Mouse (Mus musculus): Measurements from ENCODE around the gene Timp3. TPM values are rescaled to one million over a fixed set of nuclear protein-coding genes. Genes with fewer than 3 reads are reported as not detected.

Timp3 gene
- polyA plus RNA-seq, 1 experiment from 2014 or later, result 37.4 TPM

- H3K36me3 ChIP-seq (ENCODE audit: control insufficient read depth, insufficient read depth, low read length), result no peaks in the 10 kb centered on the region
- H3K4me2 ChIP-seq (ENCODE audit: low read length), result no peak overlapping the region
- H3K4me3 ChIP-seq (ENCODE audit: low read depth, low read length), result no peak overlapping the region
- no peak for ATAC-seq
- 67% methylated on average over 7 of the region's 7 CpGs for WGBS
- no peaks in the 10 kb centered on the region for H3K9me3 ChIP-seq (replicated peaks; ENCODE audit: control insufficient read depth, low read length, poor library complexity, severe bottlenecking)
- no peaks in the 10 kb centered on the region for H3K27me3 ChIP-seq (ENCODE audit: control insufficient read depth, insufficient read depth, low read depth, low read length)
- no peak overlapping the region for H3K27ac ChIP-seq (ENCODE audit: low read length)
- peaks cover 6% of the 10 kb centered on the region; the same call in 1 of the 2 replicates for H3K4me1 ChIP-seq (ENCODE audit: control insufficient read depth, insufficient read depth, low read length)
- no peak overlapping the region for H3K9ac ChIP-seq (ENCODE audit: low read depth, low read length)
These were observed 17.5 kb downstream of the Timp3 start for GRCm38 (mm10) chr10:86317633-86318032.

DNA sequence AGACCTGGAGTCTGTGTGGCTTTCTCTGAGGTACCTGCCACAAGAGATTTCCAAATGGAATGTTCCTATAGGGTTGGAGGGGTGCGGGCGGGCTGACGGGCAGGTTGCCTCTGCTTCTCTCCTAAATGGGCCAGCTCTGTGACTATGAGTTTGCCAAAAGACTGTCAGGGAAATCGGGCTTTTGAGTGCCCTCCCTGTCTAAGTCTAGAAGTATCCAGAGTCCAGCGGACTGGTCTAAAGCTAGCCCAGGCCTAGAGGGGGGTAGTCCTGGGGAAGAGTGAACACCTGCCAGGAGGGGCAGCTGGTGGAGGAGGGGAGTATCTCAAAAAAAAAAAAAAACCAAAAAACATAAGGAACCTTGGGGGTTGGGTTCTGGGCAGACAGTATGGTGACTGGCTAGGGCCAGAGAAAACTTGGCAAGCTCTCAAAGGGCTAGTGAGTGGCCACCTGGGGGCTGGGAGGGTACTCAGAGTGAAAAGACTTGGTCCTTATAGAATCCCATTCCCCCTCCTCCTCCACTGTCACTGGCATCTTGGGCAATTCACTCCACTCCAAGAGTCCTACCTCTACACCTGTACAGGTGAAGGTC lies 18.5 kb downstream of the Timp3 start:
- Histone ChIP-seq H3K4me1 (ENCODE audit: control insufficient read depth, insufficient read depth, low read length) (peaks cover 6% of the 10 kb centered on the region; the same call in 1 of the 2 replicates), H3K4me2 (ENCODE audit: low read length) (no peak overlapping the region), H3K9me3 (replicated peaks; ENCODE audit: control insufficient read depth, low read length, poor library complexity, severe bottlenecking) (no peaks in the 10 kb centered on the region), H3K4me3 (ENCODE audit: low read depth, low read length) (no peak overlapping the region), H3K36me3 (ENCODE audit: control insufficient read depth, insufficient read depth, low read length) (no peaks in the 10 kb centered on the region), H3K9ac (ENCODE audit: low read depth, low read length) (no peak overlapping the region), H3K27ac (ENCODE audit: low read length) (no peak overlapping the region), H3K27me3 (ENCODE audit: control insufficient read depth, insufficient read depth, low read depth, low read length) (no peaks in the 10 kb centered on the region)
- ATAC-seq, result no peak
- 74% methylated on average over 5 of the region's 5 CpGs for whole genome bisulfite sequencing

DNA sequence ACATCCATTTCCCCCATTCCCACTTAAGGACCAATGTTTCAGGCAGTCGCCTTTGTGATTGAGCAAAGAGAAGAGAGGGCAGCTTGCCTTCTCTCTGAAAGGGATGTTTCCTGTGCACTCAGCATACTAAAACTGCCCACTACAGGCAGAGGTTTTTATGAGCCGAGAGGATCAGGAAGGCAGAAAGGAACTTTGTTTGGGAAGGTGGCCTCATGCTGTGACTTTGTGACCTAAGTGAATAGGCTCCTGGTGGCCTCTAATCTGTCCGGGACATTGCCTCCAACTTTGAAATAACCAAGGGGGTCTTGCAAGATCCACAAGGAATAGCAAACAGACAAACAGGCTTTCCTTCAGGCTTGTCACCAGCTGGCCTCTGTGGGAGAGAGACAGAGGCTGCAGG lies 19.4 kb downstream of the Timp3 start:
- Histone ChIP-seq H3K4me3 (ENCODE audit: low read depth, low read length) (no peak overlapping the region), H3K27me3 (ENCODE audit: control insufficient read depth, insufficient read depth, low read depth, low read length) (no peaks in the 10 kb centered on the region), H3K27ac (ENCODE audit: low read length) (0 out of 2 replicates have a peak overlapping the region, but pooled peaks have one; percentile 6), H3K4me2 (ENCODE audit: low read length) (no peak overlapping the region), H3K9me3 (replicated peaks; ENCODE audit: control insufficient read depth, low read length, poor library complexity, severe bottlenecking) (no peaks in the 10 kb centered on the region), H3K9ac (ENCODE audit: low read depth, low read length) (no peak overlapping the region), H3K4me1 (ENCODE audit: control insufficient read depth, insufficient read depth, low read length) (peaks cover 6% of the 10 kb centered on the region; the same call in 1 of the 2 replicates), H3K36me3 (ENCODE audit: control insufficient read depth, insufficient read depth, low read length) (no peaks in the 10 kb centered on the region)
- no peak for ATAC-seq
- WGBS, result 7% methylated on average over 3 of the region's 3 CpGs

DNA sequence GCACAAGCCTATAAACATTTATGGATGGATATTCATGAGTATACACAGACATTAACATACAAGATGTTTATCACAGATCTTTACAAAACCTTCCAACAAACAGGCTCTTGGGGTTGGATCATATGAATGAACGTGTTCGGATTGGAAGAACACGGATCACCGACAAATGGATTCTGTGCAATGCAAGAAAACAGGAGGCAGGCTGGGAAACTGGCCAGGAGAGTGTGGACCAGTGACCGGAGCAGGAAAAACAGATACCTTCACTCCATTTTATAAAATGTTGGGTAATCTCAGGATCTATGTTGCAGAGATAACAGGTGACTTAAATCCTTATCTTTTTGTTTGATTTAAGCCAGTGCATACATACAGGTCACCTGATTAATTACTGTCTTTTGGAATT lies 20.0 kb downstream of the Timp3 start:
- no peak for ATAC-seq
- Histone ChIP-seq H3K9me3 (replicated peaks; ENCODE audit: control insufficient read depth, low read length, poor library complexity, severe bottlenecking) (no peaks in the 10 kb centered on the region), H3K4me3 (ENCODE audit: low read depth, low read length) (no peak overlapping the region), H3K27ac (ENCODE audit: low read length) (no peak overlapping the region), H3K4me1 (ENCODE audit: control insufficient read depth, insufficient read depth, low read length) (peaks cover 6% of the 10 kb centered on the region; the same call in 1 of the 2 replicates), H3K9ac (ENCODE audit: low read depth, low read length) (no peak overlapping the region), H3K36me3 (ENCODE audit: control insufficient read depth, insufficient read depth, low read length) (no peaks in the 10 kb centered on the region), H3K4me2 (ENCODE audit: low read length) (no peak overlapping the region), H3K27me3 (ENCODE audit: control insufficient read depth, insufficient read depth, low read depth, low read length) (no peaks in the 10 kb centered on the region)
- WGBS, result 82% methylated on average over 5 of the region's 5 CpGs

DNA sequence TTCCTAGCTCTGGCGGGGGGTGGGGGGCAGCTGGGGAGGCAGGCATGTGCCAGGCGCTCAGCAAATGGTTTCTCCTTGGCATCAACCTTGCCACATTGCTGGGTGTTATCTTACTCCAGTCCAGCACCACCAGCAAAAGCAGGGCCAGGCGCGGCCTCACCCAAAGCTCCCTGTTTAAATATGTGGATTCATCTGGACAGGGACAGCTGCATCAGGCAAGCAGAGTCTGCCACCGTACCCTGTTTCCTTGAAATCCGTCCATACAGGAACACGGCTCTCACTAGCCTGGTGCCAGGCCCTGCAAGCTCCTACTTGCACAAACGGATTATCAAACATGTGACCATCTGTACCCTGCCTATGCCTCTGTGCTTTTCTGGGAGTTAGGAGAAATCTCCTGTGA lies 21.0 kb downstream of the Timp3 start:
- Histone ChIP-seq H3K4me3 (ENCODE audit: low read depth, low read length) (no peak overlapping the region), H3K9ac (ENCODE audit: low read depth, low read length) (no peak overlapping the region), H3K36me3 (ENCODE audit: control insufficient read depth, insufficient read depth, low read length) (no peaks in the 10 kb centered on the region), H3K4me2 (ENCODE audit: low read length) (no peak overlapping the region), H3K27me3 (ENCODE audit: control insufficient read depth, insufficient read depth, low read depth, low read length) (no peaks in the 10 kb centered on the region), H3K27ac (ENCODE audit: low read length) (no peak overlapping the region), H3K9me3 (replicated peaks; ENCODE audit: control insufficient read depth, low read length, poor library complexity, severe bottlenecking) (no peaks in the 10 kb centered on the region), H3K4me1 (ENCODE audit: control insufficient read depth, insufficient read depth, low read length) (peaks cover 6% of the 10 kb centered on the region; the same call in 1 of the 2 replicates)
- ATAC-seq, result no peak
- 75% methylated on average over 8 of the region's 8 CpGs for WGBS

DNA sequence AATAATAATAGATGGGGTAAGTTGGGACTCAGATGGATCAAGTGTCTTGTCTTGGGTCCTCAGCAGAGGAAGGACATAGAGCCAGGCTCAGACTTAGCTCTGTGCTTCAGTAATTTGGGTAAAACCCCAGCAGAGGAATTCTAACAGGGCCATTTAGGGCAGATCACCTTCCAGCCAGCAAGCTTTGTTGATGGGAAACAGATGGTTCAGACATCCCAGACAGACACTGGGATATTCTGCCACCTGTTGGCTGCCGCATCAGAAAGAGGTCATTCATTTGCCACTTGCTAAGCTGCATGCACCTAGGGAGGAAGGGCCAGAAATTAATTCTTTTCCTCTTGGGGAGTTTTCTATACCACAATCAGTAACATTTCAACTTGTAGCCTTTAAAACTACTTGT lies 21.8 kb downstream of the Timp3 start:
- no peaks in the 10 kb centered on the region for H3K36me3 ChIP-seq (ENCODE audit: control insufficient read depth, insufficient read depth, low read length)
- no peak overlapping the region for H3K4me2 ChIP-seq (ENCODE audit: low read length)
- no peaks in the 10 kb centered on the region for H3K27me3 ChIP-seq (ENCODE audit: control insufficient read depth, insufficient read depth, low read depth, low read length)
- H3K9ac ChIP-seq (ENCODE audit: low read depth, low read length), result no peak overlapping the region
- H3K9me3 ChIP-seq (replicated peaks; ENCODE audit: control insufficient read depth, low read length, poor library complexity, severe bottlenecking), result no peaks in the 10 kb centered on the region
- WGBS, result 65% methylated on average over 1 of the region's 1 CpGs
- peaks cover 6% of the 10 kb centered on the region; the same call in 1 of the 2 replicates for H3K4me1 ChIP-seq (ENCODE audit: control insufficient read depth, insufficient read depth, low read length)
- no peak overlapping the region for H3K27ac ChIP-seq (ENCODE audit: low read length)
- no peak for ATAC-seq
- H3K4me3 ChIP-seq (ENCODE audit: low read depth, low read length), result no peak overlapping the region

GRCm38 (mm10) chr10:86323275-86323994 lies 23.3 kb downstream of the Timp3 start:
- WGBS, result 83% methylated on average over 4 of the region's 4 CpGs
- no peak overlapping the region for H3K9ac ChIP-seq (ENCODE audit: low read depth, low read length)
- no peak for ATAC-seq

GRCm38 (mm10) chr10:86325272-86325671 lies 25.1 kb downstream of the Timp3 start:
- H3K36me3 ChIP-seq (ENCODE audit: control insufficient read depth, insufficient read depth, low read length), result no peaks in the 10 kb centered on the region
- no peak overlapping the region for H3K9ac ChIP-seq (ENCODE audit: low read depth, low read length)
- no peak for ATAC-seq
- no peaks in the 10 kb centered on the region for H3K27me3 ChIP-seq (ENCODE audit: control insufficient read depth, insufficient read depth, low read depth, low read length)
- no peaks in the 10 kb centered on the region for H3K9me3 ChIP-seq (replicated peaks; ENCODE audit: control insufficient read depth, low read length, poor library complexity, severe bottlenecking)
- H3K4me1 ChIP-seq (ENCODE audit: control insufficient read depth, insufficient read depth, low read length), result 0 out of 2 replicates have a peak, but pooled peaks cover 2% of the 10 kb centered on the region
- no peak overlapping the region for H3K4me3 ChIP-seq (ENCODE audit: low read depth, low read length)
- H3K27ac ChIP-seq (ENCODE audit: low read length), result no peak overlapping the region
- WGBS, result 32% methylated on average over 6 of the region's 6 CpGs
- no peak overlapping the region for H3K4me2 ChIP-seq (ENCODE audit: low read length)

More at GRCm38 (mm10) chr10:86323275-86323994, 23.3 kb downstream of the Timp3 start:
- H3K36me3 ChIP-seq (ENCODE audit: control insufficient read depth, insufficient read depth, low read length), result no peaks in the 10 kb centered on the region
- no peaks in the 10 kb centered on the region for H3K27me3 ChIP-seq (ENCODE audit: control insufficient read depth, insufficient read depth, low read depth, low read length)
- H3K9me3 ChIP-seq (replicated peaks; ENCODE audit: control insufficient read depth, low read length, poor library complexity, severe bottlenecking), result no peaks in the 10 kb centered on the region
- H3K4me1 ChIP-seq (ENCODE audit: control insufficient read depth, insufficient read depth, low read length), result peaks cover 6% of the 10 kb centered on the region; the same call in 1 of the 2 replicates
- no peak overlapping the region for H3K4me3 ChIP-seq (ENCODE audit: low read depth, low read length)
- H3K4me2 ChIP-seq (ENCODE audit: low read length), result no peak overlapping the region
- no peak overlapping the region for H3K27ac ChIP-seq (ENCODE audit: low read length)

GRCm38 (mm10) chr10:86328143-86328542 lies 28.0 kb downstream of the Timp3 start:
- Histone ChIP-seq H3K36me3 (ENCODE audit: control insufficient read depth, insufficient read depth, low read length) (no peaks in the 10 kb centered on the region), H3K4me3 (ENCODE audit: low read depth, low read length) (no peak overlapping the region), H3K9ac (ENCODE audit: low read depth, low read length) (no peak overlapping the region), H3K27me3 (ENCODE audit: control insufficient read depth, insufficient read depth, low read depth, low read length) (no peaks in the 10 kb centered on the region), H3K9me3 (replicated peaks; ENCODE audit: control insufficient read depth, low read length, poor library complexity, severe bottlenecking) (no peaks in the 10 kb centered on the region), H3K4me2 (ENCODE audit: low read length) (no peak overlapping the region), H3K4me1 (ENCODE audit: control insufficient read depth, insufficient read depth, low read length) (0 out of 2 replicates have a peak, but pooled peaks cover 2% of the 10 kb centered on the region), H3K27ac (ENCODE audit: low read length) (no peak overlapping the region)
- no peak for ATAC-seq
- 91% methylated on average over 4 of the region's 4 CpGs for WGBS
